Mouse (Mus musculus) right cerebral cortex, postnatal 10 days (tissue): ENCODE data around the gene Gm49395.

Source experiments
- DNase-seq, 2 experiments: peaks; one replicate each; pipeline ENCODE4 v3.0.0; 2021; ENCODE audit warnings: low spot score in 2 of 2

Gm49395 gene

DNA sequence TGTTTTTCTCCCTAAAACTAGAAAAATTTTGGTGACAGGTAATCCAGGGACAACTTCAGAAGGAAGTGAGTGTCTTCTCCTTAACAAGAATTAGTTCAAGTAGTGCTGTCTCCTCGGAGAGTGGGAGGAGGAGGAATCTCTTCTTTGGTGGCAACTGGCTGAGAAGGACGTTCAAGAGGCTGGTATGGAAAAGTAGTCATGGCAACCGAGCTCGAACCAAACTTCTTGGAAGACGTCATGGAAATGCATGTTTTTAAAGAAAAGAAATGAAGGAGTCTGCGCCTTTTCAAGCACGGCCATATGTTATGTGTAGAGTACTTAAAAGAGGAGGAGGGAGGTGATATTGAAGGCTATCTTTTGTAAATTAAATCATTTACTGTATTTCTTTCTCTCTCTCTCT, 49.2 kb downstream of the Gm49395 start:
- DNase-seq: peak; percentile 58 to 83

GRCm38 (mm10) chr13:115050660-115051559, 50.8 kb downstream of the Gm49395 start:
- DNase-seq: peak; percentile 47 to 51

DNA sequence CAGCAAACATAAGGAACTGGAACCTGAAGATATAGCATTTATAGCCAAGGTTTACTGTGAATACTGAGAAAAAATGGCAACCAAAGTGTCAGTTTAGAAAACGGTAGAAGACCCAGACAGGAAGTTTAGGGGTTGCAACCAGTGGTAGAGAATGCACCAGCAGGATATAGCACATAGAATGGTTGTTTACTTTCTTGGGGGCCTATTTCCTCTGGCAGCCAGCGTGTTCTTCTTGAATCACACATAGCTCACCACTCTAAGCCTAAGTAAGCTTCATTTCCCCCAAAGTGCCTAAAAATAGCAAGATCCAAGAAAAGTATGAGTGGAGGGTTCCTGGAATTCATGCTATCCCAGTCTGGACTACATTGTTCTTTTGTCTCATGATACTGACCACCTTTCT, 59.1 kb downstream of the Gm49395 start:
- DNase-seq: no peak

DNA sequence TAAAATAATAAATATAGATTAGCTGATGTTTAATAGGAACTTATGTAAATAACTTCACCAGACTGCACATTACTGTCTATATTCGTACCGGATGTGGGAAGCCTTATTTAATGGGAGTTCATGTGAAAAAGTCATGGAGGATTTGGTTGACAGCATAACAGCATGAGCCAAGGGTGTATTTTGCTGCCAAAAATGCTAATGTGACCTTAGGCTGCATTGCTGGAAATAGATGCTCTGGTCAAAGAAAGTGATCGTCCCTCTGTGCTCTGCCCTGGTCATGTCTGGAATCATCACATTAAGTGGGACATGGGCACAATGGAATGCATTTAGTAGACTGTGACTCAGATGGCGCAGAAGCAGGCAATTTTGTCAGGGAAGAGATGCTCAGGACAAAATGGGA, 64.4 kb downstream of the Gm49395 start:
- DNase-seq: no peak

- no peak for DNase-seq
Measured at GRCm38 (mm10) chr13:115035387-115035786, 66.3 kb downstream of the Gm49395 start.

GRCm38 (mm10) chr13:115033135-115033534, 68.6 kb downstream of the Gm49395 start:
- DNase-seq: no peak

DNA sequence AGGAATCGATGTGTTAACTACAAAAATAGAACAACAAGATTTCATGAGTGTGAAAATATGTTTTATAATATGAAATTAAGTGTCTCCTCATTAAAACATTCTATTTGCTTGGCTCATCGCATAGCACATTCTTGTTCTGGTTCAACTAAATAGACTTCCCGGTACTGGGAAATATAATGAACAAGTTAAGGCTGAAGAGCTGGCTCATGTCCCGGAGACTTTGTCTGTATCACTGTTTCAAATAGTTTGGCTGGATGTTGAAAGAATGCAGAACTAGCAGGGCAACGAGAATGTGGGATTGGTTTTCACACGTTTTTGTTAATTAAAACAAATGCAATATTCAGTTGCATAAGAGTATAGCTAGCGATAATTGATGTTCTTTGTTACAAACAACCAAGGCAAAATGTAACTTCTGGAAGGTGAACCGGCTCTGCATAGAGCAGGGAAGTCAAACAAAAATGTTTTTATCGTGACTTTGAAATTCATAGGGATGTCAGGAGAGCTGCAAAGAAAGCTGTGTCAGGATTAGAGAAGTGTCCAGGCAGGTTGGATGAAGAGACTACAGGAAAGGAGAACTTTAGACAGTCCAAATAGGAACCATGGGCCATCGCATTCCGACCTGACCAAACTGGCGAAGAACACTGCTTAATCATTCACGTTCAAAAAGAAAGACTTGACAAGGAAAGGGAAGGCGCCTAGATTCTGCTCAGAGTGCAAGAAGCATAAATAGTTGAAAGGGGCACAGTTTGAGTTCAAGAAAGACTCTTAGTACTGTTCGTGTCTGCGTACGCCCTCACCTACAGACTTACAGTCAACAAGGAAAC, 70.3 kb downstream of the Gm49395 start:
- peak; percentile 35 to 42 for DNase-seq

GRCm38 (mm10) chr13:115025394-115025793, 76.3 kb downstream of the Gm49395 start:
- DNase-seq: no peak

DNA sequence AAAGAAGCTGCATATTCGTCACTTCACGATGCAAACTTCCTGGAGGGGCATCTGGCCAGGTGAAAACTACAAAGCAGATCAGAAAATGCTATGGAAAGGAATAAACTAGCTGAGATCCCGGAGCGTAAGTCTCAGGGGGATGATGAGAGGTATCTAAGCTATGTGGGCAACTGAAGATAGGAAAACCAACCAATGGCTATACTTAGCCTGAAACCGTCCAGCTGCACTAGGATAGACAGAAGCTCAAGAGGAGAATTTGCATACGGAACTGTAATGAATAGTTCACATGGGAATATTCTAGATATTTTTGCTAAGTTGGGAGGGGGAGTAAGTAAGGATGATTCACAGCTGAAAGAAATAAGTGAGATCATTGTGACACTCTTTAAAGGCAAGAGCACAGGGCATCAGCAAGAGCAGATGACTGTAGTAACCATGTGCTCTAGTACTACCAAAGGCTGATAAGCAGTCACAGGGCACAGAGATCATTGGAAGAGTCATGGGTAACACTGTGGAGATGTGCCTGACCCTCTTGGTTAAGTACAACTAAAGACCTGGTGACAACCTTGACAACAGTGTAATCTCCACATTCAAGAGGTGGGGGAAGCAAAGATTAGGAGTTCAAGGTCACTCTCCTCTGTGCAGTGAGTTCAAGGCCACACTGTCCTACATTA, 79.5 kb downstream of the Gm49395 start:
- DNase-seq: no peak

DNA sequence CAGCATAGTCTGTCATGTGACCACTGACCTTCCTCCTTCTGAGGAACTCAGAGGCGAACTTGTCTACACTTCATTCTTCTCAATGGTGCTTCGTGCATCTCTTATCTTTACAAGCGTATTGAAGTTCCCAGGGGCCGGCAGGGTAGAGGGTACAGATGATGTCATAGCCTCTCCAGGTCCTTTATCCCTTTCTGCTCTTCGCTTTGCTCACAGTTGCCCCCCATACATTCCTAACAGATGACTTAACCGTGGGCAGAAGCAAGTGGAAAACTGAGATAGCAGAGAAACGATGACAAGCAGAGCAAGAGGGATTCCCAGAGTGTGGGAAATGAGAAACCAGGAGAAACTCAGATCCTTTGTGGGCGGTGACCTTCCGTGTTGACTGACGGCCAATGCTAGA, 80.3 kb downstream of the Gm49395 start:
- no peak for DNase-seq

DNA sequence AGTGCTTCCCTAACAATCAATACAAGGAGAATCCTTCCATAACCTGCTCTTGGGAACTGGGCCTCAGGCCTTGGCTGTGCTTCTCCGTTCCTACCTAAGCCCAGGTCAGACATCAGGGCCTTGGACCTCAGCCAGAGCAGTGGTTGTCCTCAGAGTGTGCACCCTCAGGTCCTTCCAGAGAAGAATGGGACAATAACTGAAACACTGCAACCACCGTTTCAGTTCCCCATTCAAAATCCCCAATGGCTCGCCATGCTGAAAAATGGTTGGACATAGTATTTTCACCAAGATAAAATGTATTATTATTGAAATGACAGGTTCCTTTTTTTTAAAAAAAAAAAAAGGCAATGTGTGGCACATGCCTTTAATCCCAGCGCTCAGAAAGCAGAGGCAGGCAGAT, 81.0 kb downstream of the Gm49395 start:
- no peak for DNase-seq

GRCm38 (mm10) chr13:115017545-115017944, 84.2 kb downstream of the Gm49395 start:
- no peak for DNase-seq

DNA sequence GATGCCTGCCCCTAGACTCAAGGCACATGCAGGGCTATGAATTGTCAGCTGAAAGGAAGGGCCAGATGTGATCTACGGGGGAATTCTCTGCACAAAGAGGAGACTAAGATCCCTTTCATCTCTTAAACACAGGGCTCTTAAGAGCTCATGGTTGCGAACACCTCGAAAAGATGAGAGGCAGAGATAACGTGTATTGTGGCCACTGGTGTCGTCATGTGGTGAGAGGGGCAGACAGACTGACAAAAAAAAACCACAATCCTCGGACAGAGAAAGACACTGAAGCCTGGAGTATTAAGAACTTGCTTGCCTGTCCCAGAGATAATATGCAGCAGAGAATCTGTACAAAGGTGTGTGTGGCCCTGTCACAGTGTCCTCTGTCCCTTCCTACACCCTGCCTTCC, 90.2 kb downstream of the Gm49395 start:
- no peak for DNase-seq

DNA sequence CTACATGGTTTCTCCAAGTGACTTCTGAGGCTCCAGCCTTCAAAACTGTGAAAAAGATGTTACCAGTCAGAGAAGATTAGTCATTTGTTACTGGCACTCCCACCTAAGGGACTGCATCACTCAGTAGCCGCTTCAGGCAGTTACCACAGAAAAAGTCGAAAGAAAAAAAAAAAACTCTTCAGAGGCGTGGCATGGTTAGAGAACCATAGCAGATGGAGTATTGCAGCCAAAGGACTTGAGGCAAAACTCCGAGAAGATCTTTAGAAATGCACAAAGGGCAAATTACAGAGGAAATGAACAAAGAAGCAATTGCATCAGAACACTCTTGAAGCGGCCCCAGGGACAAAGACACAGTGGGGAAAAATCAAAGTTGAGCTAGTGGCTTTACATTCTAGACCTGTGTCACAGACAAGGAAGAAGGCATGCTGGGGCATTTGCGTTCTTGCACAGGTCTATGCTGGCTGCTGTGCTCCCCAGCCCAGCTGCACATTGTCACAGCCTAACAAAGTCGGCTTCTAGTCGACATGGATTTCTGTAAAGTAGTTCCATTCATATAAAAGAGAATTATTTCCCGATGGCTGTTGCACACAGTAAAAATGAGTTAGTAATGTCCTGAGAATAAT, 95.4 kb downstream of the Gm49395 start:
- DNase-seq: no peak

GRCm38 (mm10) chr13:115005342-115005741, 96.4 kb downstream of the Gm49395 start:
- DNase-seq: no peak

GRCm38 (mm10) chr13:115003444-115004053, 98.2 kb downstream of the Gm49395 start:
- no peak for DNase-seq

DNA sequence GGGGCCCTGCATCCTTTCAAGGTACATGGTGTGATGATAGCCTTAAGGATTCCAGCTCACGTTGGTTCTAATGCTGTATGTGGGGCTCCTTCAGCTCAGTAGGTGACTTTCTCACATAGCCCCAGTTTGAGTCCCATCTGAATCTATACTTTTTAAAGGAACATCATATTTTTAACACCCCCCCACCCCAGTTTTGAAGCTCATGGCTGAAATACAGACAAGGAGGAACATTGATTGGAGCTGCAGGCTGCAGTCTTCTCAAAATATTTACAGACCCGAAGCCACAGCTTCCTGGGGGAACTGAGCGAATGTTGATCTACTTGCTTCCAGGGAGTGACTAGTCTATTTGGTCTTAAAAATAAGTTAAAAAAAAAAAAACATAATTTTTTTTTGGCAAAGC, 98.9 kb downstream of the Gm49395 start:
- DNase-seq: no peak

DNA sequence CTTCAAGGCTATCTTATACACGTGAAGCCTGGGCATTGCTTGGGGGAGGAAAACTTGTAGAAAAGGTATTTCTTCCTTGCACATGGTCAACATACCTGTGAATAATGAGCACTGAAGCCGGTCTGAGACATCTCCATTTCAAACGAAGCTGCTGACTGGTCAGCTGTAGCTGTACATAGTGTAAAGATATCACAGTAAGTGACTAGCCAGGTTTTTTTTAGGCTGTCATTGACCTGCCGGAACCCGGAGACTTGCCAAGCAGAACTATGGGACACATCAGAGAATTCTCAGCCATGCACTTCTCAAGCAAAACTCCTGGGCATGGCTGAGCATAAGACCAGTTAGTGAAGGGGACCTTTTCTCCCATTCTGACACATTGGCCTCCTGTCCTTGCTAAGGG, 99.6 kb downstream of the Gm49395 start:
- no peak for DNase-seq

GRCm38 (mm10) chr13:114999582-114999981, 102.1 kb downstream of the Gm49395 start:
- no peak for DNase-seq

DNA sequence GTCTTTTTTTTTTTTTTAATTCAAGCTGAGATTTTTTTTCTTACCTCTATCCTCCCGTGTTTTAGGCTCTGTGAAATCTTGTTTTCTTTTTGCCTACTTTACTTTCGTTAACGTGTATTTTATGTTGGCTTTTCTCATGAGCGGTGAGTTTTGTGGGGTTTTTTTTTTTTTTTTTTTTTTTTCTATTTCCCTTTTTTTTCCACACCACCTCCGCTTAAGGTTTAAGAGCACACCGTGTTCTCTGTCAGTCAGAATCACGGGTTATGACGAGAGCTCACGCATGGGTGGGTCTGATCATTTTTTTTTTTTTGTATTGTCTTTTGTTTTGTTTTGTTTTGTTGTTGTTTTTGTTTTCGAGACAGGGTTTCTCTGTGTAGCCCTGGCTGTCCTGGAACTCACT, 103.6 kb downstream of the Gm49395 start:
- DNase-seq: no peak

GRCm38 (mm10) chr13:114992260-114993014, 109.3 kb downstream of the Gm49395 start:
- DNase-seq: peak; percentile 38 to 58
